Mouse (Mus musculus): ENCODE data around the gene Zfp64. TPM values are rescaled to one million over a fixed set of nuclear protein-coding genes. Genes with fewer than 3 reads are reported as not detected.
A peak's percentile ranks its signal among the peaks of the same experiment; 100 is the strongest.

Zfp64 gene
- polyA plus RNA-seq, 1 experiment from 2014 or later = 37.2 TPM

DNA sequence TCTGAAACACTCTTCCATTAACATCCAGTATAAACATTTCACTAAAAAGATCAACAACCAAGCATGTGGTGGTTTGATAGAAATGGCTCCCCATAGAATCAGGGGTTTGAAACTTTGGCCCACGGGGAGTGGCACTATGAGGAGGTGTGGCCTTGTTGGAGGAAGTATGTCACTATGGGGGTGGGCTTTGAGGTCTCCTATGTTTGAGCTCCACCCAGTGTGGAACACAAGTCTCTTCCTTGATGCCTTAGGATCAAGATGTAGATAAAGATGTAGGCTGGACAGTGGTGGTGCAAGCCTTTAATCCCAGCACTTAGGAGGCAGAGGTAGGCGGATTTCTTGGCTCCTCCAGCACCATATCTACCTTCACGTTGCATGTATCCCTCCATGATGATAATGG, 5.4 kb upstream of the Zfp64 start:
- 82% methylated on average over 3 of the region's 3 CpGs for WGBS
- Histone ChIP-seq H3K4me1 (ENCODE audit: control insufficient read depth, insufficient read depth, low read length) (no peaks in the 10 kb centered on the region), H3K27ac (ENCODE audit: low read length) (no peak overlapping the region), H3K36me3 (ENCODE audit: control insufficient read depth, insufficient read depth, low read length) (no peaks in the 10 kb centered on the region), H3K27me3 (ENCODE audit: control insufficient read depth, insufficient read depth, low read length) (no peaks in the 10 kb centered on the region), H3K9ac (replicated peaks; ENCODE audit: low read depth, low read length) (no peak overlapping the region), H3K4me3 (ENCODE audit: low read depth, low read length) (no peak overlapping the region), H3K9me3 (ENCODE audit: control insufficient read depth, low read depth, low read length) (no peaks in the 10 kb centered on the region), H3K4me2 (replicated peaks; ENCODE audit: low read depth, low read length) (no peak overlapping the region)
- no peak for ATAC-seq (ENCODE audit: insufficient number of reproducible peaks, insufficient read depth, low FRiP score, low read depth)

DNA sequence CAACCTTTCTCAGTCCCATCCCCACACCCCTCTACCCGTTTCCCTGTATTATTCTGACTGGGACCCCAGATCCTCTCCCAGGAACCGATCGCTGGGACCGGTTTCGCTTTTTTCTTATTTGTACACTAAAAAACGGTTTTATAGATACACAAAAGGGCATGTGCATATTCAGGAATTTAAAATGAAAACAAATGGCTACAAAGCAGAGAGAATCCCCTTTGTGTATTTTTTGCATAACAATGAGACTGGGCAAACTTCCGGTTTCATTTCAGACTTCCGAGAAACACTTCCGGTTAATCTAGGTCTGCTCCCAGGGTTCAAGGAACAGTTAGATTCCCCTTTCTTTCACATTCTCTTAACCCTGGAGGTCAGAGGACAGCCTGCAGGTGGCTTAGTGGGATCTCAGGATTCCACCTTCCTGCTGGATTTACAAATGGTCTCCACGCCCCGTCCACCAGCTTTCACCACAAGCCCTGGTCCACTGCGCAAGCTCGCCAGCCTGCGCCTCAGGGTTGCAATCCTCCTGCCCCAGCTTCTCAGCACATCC, 4.0 kb upstream of the Zfp64 start:
- Histone ChIP-seq H3K4me2 (replicated peaks; ENCODE audit: low read depth, low read length) (no peak overlapping the region), H3K4me3 (ENCODE audit: low read depth, low read length) (no peak overlapping the region), H3K9ac (replicated peaks; ENCODE audit: low read depth, low read length) (no peak overlapping the region), H3K27me3 (ENCODE audit: control insufficient read depth, insufficient read depth, low read length) (no peaks in the 10 kb centered on the region), H3K27ac (ENCODE audit: low read length) (no peak overlapping the region), H3K36me3 (ENCODE audit: control insufficient read depth, insufficient read depth, low read length) (no peaks in the 10 kb centered on the region), H3K9me3 (ENCODE audit: control insufficient read depth, low read depth, low read length) (no peaks in the 10 kb centered on the region), H3K4me1 (ENCODE audit: control insufficient read depth, insufficient read depth, low read length) (0 out of 2 replicates have a peak, but pooled peaks cover under 1% of the 10 kb centered on the region)
- ATAC-seq (ENCODE audit: insufficient number of reproducible peaks, insufficient read depth, low FRiP score, low read depth) = no peak
- 76% methylated on average over 14 of the region's 14 CpGs for WGBS

DNA sequence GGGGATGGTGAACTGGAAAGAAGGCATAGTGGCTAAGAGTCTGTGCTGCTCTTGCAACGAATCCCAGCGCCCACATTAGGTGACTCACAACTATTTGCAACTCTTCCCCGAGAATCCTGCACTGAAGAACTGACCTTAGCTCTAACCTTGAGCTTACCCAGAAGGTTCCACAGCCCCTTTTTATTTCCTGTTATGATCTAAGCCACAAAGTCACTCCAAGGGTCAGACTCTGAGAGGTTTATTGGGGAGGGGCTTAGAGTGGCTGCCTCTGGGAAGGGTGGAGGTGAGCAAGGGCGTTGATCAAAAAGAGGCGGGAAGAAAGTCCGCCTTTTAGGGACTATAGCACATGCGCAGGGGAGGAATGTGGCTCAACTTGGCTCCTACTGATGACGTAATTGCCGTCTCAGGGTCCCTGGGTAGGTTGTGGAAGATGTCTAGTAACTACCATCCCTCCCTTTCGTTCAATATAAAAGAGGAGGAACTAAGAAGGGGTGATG, 511 bp upstream of the Zfp64 start:
- 0 out of 2 replicates have a peak, but pooled peaks have one; percentile 47 for ATAC-seq (ENCODE audit: insufficient number of reproducible peaks, insufficient read depth, low FRiP score, low read depth)
- WGBS = 49% methylated on average over 10 of the region's 10 CpGs
- Histone ChIP-seq H3K36me3 (ENCODE audit: control insufficient read depth, insufficient read depth, low read length) (peaks cover 7% of the 10 kb centered on the region), H3K4me3 (ENCODE audit: low read depth, low read length) (peak overlapping the region; percentile 90), H3K27ac (ENCODE audit: low read length) (peak overlapping the region; percentile 78; the same call in 1 of the 2 replicates), H3K27me3 (ENCODE audit: control insufficient read depth, insufficient read depth, low read length) (no peaks in the 10 kb centered on the region), H3K9me3 (ENCODE audit: control insufficient read depth, low read depth, low read length) (no peaks in the 10 kb centered on the region), H3K4me1 (ENCODE audit: control insufficient read depth, insufficient read depth, low read length) (peaks cover 11% of the 10 kb centered on the region; the same call in 1 of the 2 replicates), H3K4me2 (replicated peaks; ENCODE audit: low read depth, low read length) (peak overlapping the region; percentile 91), H3K9ac (replicated peaks; ENCODE audit: low read depth, low read length) (no peak overlapping the region)

DNA sequence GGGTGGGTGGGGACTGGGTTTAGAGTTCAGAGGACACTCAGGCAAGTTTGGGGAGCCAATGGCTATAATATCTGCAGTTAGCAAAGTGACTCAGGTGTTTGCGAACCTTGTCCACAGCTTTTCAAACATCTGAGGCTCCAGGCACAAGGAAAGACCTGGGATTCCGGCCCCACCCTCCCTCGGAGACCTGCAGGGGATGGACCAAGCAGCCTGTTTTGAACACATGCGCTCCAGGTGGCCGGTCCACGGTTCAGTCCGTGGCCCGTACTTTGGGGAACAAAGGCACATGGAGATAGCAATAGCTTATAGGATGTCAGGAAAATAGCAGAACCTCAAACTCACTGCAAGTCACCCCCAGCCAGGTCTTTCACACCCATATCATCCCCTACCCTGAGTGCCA, 1.0 kb downstream of the Zfp64 start:
- Histone ChIP-seq H3K9me3 (ENCODE audit: control insufficient read depth, low read depth, low read length) (no peaks in the 10 kb centered on the region), H3K4me1 (ENCODE audit: control insufficient read depth, insufficient read depth, low read length) (peaks cover 11% of the 10 kb centered on the region; the same call in 1 of the 2 replicates), H3K27ac (ENCODE audit: low read length) (peak overlapping the region; percentile 78; the same call in 1 of the 2 replicates), H3K4me2 (replicated peaks; ENCODE audit: low read depth, low read length) (peak overlapping the region; percentile 91), H3K9ac (replicated peaks; ENCODE audit: low read depth, low read length) (peak overlapping the region; percentile 91), H3K36me3 (ENCODE audit: control insufficient read depth, insufficient read depth, low read length) (peaks cover 21% of the 10 kb centered on the region), H3K27me3 (ENCODE audit: control insufficient read depth, insufficient read depth, low read length) (no peaks in the 10 kb centered on the region), H3K4me3 (ENCODE audit: low read depth, low read length) (peak overlapping the region; percentile 90)
- no peak for ATAC-seq (ENCODE audit: insufficient number of reproducible peaks, insufficient read depth, low FRiP score, low read depth)
- WGBS = 7% methylated on average over 8 of the region's 8 CpGs

DNA sequence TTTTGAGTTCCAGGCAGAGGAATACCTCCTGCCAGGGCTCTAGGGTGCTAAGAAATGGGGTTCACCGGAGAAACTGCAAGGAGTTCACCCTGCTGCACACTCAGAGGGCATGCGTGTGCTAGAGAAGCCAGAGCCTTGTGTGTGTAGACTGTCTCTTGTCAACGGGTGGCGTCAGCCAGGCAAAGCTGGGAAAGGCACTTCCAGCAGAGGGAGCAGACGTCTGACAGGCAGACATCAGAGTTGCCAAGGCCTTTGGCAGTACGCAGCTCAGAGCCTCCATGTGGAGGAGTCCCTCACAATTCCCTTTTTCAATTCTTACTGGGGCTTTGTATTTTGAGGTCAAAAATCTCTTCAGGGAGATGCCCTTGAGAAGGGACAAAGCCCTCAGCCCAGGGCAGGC, 6.9 kb downstream of the Zfp64 start:
- Histone ChIP-seq H3K36me3 (ENCODE audit: control insufficient read depth, insufficient read depth, low read length) (peaks cover 59% of the 10 kb centered on the region), H3K4me3 (ENCODE audit: low read depth, low read length) (no peak overlapping the region), H3K9ac (replicated peaks; ENCODE audit: low read depth, low read length) (no peak overlapping the region), H3K9me3 (ENCODE audit: control insufficient read depth, low read depth, low read length) (no peaks in the 10 kb centered on the region), H3K4me2 (replicated peaks; ENCODE audit: low read depth, low read length) (no peak overlapping the region), H3K27ac (ENCODE audit: low read length) (no peak overlapping the region), H3K4me1 (ENCODE audit: control insufficient read depth, insufficient read depth, low read length) (peaks cover 2% of the 10 kb centered on the region; the same call in 1 of the 2 replicates), H3K27me3 (ENCODE audit: control insufficient read depth, insufficient read depth, low read length) (no peaks in the 10 kb centered on the region)
- ATAC-seq (ENCODE audit: insufficient number of reproducible peaks, insufficient read depth, low FRiP score, low read depth) = no peak
- 86% methylated on average over 6 of the region's 6 CpGs for WGBS

DNA sequence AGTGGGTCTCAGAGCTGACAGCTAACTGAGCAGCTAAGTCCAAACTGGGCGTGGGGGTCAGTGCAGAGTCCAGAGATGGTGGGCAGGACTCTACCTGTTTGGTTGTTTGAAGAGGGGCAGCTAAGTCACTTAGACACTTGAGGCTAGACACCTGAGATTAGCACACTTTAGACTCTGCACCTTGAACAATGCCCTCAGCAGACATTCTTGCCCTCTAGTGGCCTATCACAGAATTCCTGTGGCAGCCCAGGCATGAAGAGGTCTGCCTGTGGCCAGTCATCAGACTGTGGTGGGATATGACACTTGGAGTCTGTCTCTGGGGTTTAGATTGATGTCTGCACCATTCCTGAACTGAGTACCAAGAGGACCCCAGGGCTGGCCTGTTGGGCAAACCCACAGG, 7.7 kb downstream of the Zfp64 start:
- H3K4me1 ChIP-seq (ENCODE audit: control insufficient read depth, insufficient read depth, low read length) = no peaks in the 10 kb centered on the region
- peaks cover 59% of the 10 kb centered on the region for H3K36me3 ChIP-seq (ENCODE audit: control insufficient read depth, insufficient read depth, low read length)
- H3K4me3 ChIP-seq (ENCODE audit: low read depth, low read length) = no peak overlapping the region
- peak; percentile 10; the same call in 1 of the 2 replicates for ATAC-seq (ENCODE audit: insufficient number of reproducible peaks, insufficient read depth, low FRiP score, low read depth)
- H3K27me3 ChIP-seq (ENCODE audit: control insufficient read depth, insufficient read depth, low read length) = no peaks in the 10 kb centered on the region
- no peak overlapping the region for H3K27ac ChIP-seq (ENCODE audit: low read length)
- no peaks in the 10 kb centered on the region for H3K9me3 ChIP-seq (ENCODE audit: control insufficient read depth, low read depth, low read length)
- WGBS = 81% methylated on average over 1 of the region's 1 CpGs
- no peak overlapping the region for H3K9ac ChIP-seq (replicated peaks; ENCODE audit: low read depth, low read length)
- H3K4me2 ChIP-seq (replicated peaks; ENCODE audit: low read depth, low read length) = no peak overlapping the region

DNA sequence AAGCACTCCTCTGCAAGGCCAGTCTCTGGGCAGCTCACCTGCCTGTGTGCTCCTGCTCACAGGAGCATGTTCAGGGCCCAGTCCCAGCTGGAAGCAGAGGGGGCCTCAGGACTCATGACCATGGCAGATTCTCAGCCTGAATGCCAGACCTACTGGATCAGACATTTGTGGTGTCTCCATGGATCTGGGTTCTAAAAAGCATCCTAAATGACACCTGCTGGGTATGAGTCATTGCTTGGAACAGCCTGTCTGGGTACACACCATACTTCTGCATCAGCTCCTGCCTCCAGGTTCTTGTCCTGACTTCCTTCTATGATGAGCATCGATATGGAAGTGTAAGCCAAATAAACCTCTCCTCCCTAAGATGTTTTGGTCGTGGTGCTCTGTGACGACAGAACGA, 11.4 kb downstream of the Zfp64 start:
- Histone ChIP-seq H3K9me3 (ENCODE audit: control insufficient read depth, low read depth, low read length) (no peaks in the 10 kb centered on the region), H3K4me1 (ENCODE audit: control insufficient read depth, insufficient read depth, low read length) (no peaks in the 10 kb centered on the region), H3K4me2 (replicated peaks; ENCODE audit: low read depth, low read length) (no peak overlapping the region), H3K36me3 (ENCODE audit: control insufficient read depth, insufficient read depth, low read length) (peaks cover 53% of the 10 kb centered on the region), H3K4me3 (ENCODE audit: low read depth, low read length) (no peak overlapping the region), H3K27ac (ENCODE audit: low read length) (no peak overlapping the region), H3K27me3 (ENCODE audit: control insufficient read depth, insufficient read depth, low read length) (no peaks in the 10 kb centered on the region), H3K9ac (replicated peaks; ENCODE audit: low read depth, low read length) (no peak overlapping the region)
- 90% methylated on average over 4 of the region's 4 CpGs for WGBS
- ATAC-seq (ENCODE audit: insufficient number of reproducible peaks, insufficient read depth, low FRiP score, low read depth) = no peak

DNA sequence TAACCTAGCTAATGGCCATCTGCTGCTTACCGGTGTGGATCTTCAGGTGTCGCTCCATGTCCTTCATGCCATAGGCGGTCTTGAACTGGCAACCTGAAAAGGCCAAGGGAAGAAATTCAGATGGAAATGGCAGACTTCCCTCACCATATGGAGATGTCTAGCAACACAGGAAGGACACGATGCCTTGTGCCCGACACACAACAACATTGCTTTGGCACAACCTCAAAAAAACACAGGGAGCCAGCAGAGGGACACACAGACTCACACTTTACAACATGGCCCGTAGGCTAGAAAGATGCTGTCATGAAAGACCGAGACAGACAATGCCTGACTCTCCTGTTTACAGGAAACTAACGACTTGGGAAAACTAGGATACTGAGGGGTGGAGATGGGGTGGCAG, 15.4 kb downstream of the Zfp64 start:
- Histone ChIP-seq H3K9me3 (ENCODE audit: control insufficient read depth, low read depth, low read length) (no peaks in the 10 kb centered on the region), H3K4me3 (ENCODE audit: low read depth, low read length) (no peak overlapping the region), H3K9ac (replicated peaks; ENCODE audit: low read depth, low read length) (no peak overlapping the region), H3K36me3 (ENCODE audit: control insufficient read depth, insufficient read depth, low read length) (peaks cover 40% of the 10 kb centered on the region), H3K27me3 (ENCODE audit: control insufficient read depth, insufficient read depth, low read length) (no peaks in the 10 kb centered on the region), H3K4me1 (ENCODE audit: control insufficient read depth, insufficient read depth, low read length) (no peaks in the 10 kb centered on the region), H3K4me2 (replicated peaks; ENCODE audit: low read depth, low read length) (no peak overlapping the region), H3K27ac (ENCODE audit: low read length) (no peak overlapping the region)
- no peak for ATAC-seq (ENCODE audit: insufficient number of reproducible peaks, insufficient read depth, low FRiP score, low read depth)
- WGBS = 90% methylated on average over 8 of the region's 8 CpGs
